Mouse (Mus musculus): ENCODE measurements at regions not wholly inside any gene's neighbourhood (a gene's known extent, or its start where the extent isn't known, plus 50 kb on each side); places are given as distances from the start of the nearest gene placed in this dataset.
A peak's percentile ranks its signal among the peaks of the same experiment; 100 is the strongest.

GRCm38 (mm10) chr10:99391725-99392124, 128.7 kb downstream of the Dusp6 start:
- no peak for DNase-seq
- 94% methylated on average over 6 of the region's 6 CpGs for WGBS
- Histone ChIP-seq H3K27ac (no peak overlapping the region), H3K36me3 (ENCODE audit: control insufficient read depth, insufficient read depth, low read length) (no peaks in the 10 kb centered on the region), H3K79me2 (replicated peaks; ENCODE audit: control insufficient read depth, insufficient read depth, low read length) (no peaks in the 10 kb centered on the region), H3K27me3 (ENCODE audit: control insufficient read depth, insufficient read depth, low read length) (no peaks in the 10 kb centered on the region), H3K9ac (ENCODE audit: low read depth, low read length) (no peak overlapping the region), H3K4me1 (ENCODE audit: control insufficient read depth, insufficient read depth, low read length) (peaks cover 3% of the 10 kb centered on the region), H3K4me3 (no peak overlapping the region)
- intact Hi-C loops (cut with DNase I), result no loop called here
- no peak for TF ChIP-seq POLR2A (IDR thresholded peaks at IDR 0.05; ENCODE audit: insufficient read depth, low read depth, low read length)
- TF ChIP-seq CTCF (IDR thresholded peaks at IDR 0.05), result no peak
- no peak for TF ChIP-seq EP300 (IDR thresholded peaks at IDR 0.05; ENCODE audit: insufficient read depth, low read depth, low read length)

- TF ChIP-seq EP300 (IDR thresholded peaks at IDR 0.05; ENCODE audit: insufficient read depth, low read depth, low read length) (no peak), CTCF (IDR thresholded peaks at IDR 0.05) (no peak)
- Histone ChIP-seq H3K27me3 (ENCODE audit: control insufficient read depth, insufficient read depth, low read length) (no peaks in the 10 kb centered on the region), H3K79me2 (replicated peaks; ENCODE audit: control insufficient read depth, insufficient read depth, low read length) (no peaks in the 10 kb centered on the region), H3K9ac (ENCODE audit: low read depth, low read length) (no peak overlapping the region), H3K27ac (no peak overlapping the region), H3K4me3 (no peak overlapping the region), H3K36me3 (ENCODE audit: control insufficient read depth, insufficient read depth, low read length) (no peaks in the 10 kb centered on the region), H3K4me1 (ENCODE audit: control insufficient read depth, insufficient read depth, low read length) (peaks cover 3% of the 10 kb centered on the region)
- no peak for DNase-seq
- intact Hi-C loops (cut with DNase I), result no loop called here
- WGBS, result 78% methylated on average over 5 of the region's 5 CpGs
These were observed 129.9 kb downstream of the Dusp6 start for GRCm38 (mm10) chr10:99392979-99393378.

GRCm38 (mm10) chr10:99393523-99393922, 130.5 kb downstream of the Dusp6 start:
- 15% methylated on average over 8 of the region's 8 CpGs for WGBS
- Histone ChIP-seq H3K4me3 (no peak overlapping the region), H3K9ac (ENCODE audit: low read depth, low read length) (no peak overlapping the region), H3K4me1 (ENCODE audit: control insufficient read depth, insufficient read depth, low read length) (peaks cover 3% of the 10 kb centered on the region), H3K27me3 (ENCODE audit: control insufficient read depth, insufficient read depth, low read length) (no peaks in the 10 kb centered on the region), H3K79me2 (replicated peaks; ENCODE audit: control insufficient read depth, insufficient read depth, low read length) (no peaks in the 10 kb centered on the region), H3K27ac (no peak overlapping the region), H3K36me3 (ENCODE audit: control insufficient read depth, insufficient read depth, low read length) (no peaks in the 10 kb centered on the region)
- no peak for TF ChIP-seq CTCF (IDR thresholded peaks at IDR 0.05)
- no peak for TF ChIP-seq EP300 (IDR thresholded peaks at IDR 0.05; ENCODE audit: insufficient read depth, low read depth, low read length)
- no peak for TF ChIP-seq POLR2A (IDR thresholded peaks at IDR 0.05; ENCODE audit: insufficient read depth, low read depth, low read length)
- DNase-seq, result peak in 1 of 2 experiments; percentile 18
- intact Hi-C loops (cut with DNase I), result no loop called here

- Histone ChIP-seq H3K27me3 (ENCODE audit: control insufficient read depth, insufficient read depth, low read length) (no peaks in the 10 kb centered on the region), H3K36me3 (ENCODE audit: control insufficient read depth, insufficient read depth, low read length) (no peaks in the 10 kb centered on the region), H3K79me2 (replicated peaks; ENCODE audit: control insufficient read depth, insufficient read depth, low read length) (no peaks in the 10 kb centered on the region), H3K27ac (no peak overlapping the region), H3K4me1 (ENCODE audit: control insufficient read depth, insufficient read depth, low read length) (peaks cover 3% of the 10 kb centered on the region), H3K9ac (ENCODE audit: low read depth, low read length) (no peak overlapping the region), H3K4me3 (no peak overlapping the region)
- 85% methylated on average over 1 of the region's 1 CpGs for WGBS
- intact Hi-C loops (cut with DNase I), result no loop called here
- no peak for TF ChIP-seq POLR2A (IDR thresholded peaks at IDR 0.05; ENCODE audit: insufficient read depth, low read depth, low read length)
- no peak for TF ChIP-seq EP300 (IDR thresholded peaks at IDR 0.05; ENCODE audit: insufficient read depth, low read depth, low read length)
- no peak for TF ChIP-seq CTCF (IDR thresholded peaks at IDR 0.05)
- DNase-seq, result no peak
These were observed 132.4 kb downstream of the Dusp6 start for GRCm38 (mm10) chr10:99395411-99395810.

- DNase-seq, result peak in 1 of 2 experiments; percentile 12
- 67% methylated on average over 3 of the region's 3 CpGs for WGBS
- Histone ChIP-seq H3K36me3 (ENCODE audit: control insufficient read depth, insufficient read depth, low read length) (no peaks in the 10 kb centered on the region), H3K4me3 (no peak overlapping the region), H3K9ac (ENCODE audit: low read depth, low read length) (no peak overlapping the region), H3K27ac (no peak overlapping the region), H3K27me3 (ENCODE audit: control insufficient read depth, insufficient read depth, low read length) (no peaks in the 10 kb centered on the region), H3K79me2 (replicated peaks; ENCODE audit: control insufficient read depth, insufficient read depth, low read length) (no peaks in the 10 kb centered on the region), H3K4me1 (ENCODE audit: control insufficient read depth, insufficient read depth, low read length) (peaks cover 3% of the 10 kb centered on the region)
- TF ChIP-seq EP300 (IDR thresholded peaks at IDR 0.05; ENCODE audit: insufficient read depth, low read depth, low read length) (no peak), POLR2A (IDR thresholded peaks at IDR 0.05; ENCODE audit: insufficient read depth, low read depth, low read length) (no peak), CTCF (IDR thresholded peaks at IDR 0.05) (no peak)
- intact Hi-C loops (cut with DNase I), result no loop called here
These were observed 133.6 kb downstream of the Dusp6 start for GRCm38 (mm10) chr10:99396630-99397029.

GRCm38 (mm10) chr10:99400076-99400475, 137.0 kb downstream of the Dusp6 start:
- 85% methylated on average over 6 of the region's 6 CpGs for WGBS
- H3K27me3 ChIP-seq (ENCODE audit: control insufficient read depth, insufficient read depth, low read length), result no peaks in the 10 kb centered on the region

More at GRCm38 (mm10) chr10:99400076-99400475, 137.0 kb downstream of the Dusp6 start:
- Histone ChIP-seq H3K27ac (no peak overlapping the region), H3K4me3 (no peak overlapping the region), H3K36me3 (ENCODE audit: control insufficient read depth, insufficient read depth, low read length) (no peaks in the 10 kb centered on the region), H3K4me1 (ENCODE audit: control insufficient read depth, insufficient read depth, low read length) (no peaks in the 10 kb centered on the region), H3K79me2 (replicated peaks; ENCODE audit: control insufficient read depth, insufficient read depth, low read length) (no peaks in the 10 kb centered on the region), H3K9ac (ENCODE audit: low read depth, low read length) (no peak overlapping the region)
- TF ChIP-seq CTCF (IDR thresholded peaks at IDR 0.05), result no peak
- no peak for TF ChIP-seq EP300 (IDR thresholded peaks at IDR 0.05; ENCODE audit: insufficient read depth, low read depth, low read length)
- TF ChIP-seq POLR2A (IDR thresholded peaks at IDR 0.05; ENCODE audit: insufficient read depth, low read depth, low read length), result no peak
- no peak for DNase-seq
- intact Hi-C loops (cut with DNase I), result no loop called here
